Mouse (Mus musculus): ENCODE results near the gene Cep112.

Cep112 gene

DNA sequence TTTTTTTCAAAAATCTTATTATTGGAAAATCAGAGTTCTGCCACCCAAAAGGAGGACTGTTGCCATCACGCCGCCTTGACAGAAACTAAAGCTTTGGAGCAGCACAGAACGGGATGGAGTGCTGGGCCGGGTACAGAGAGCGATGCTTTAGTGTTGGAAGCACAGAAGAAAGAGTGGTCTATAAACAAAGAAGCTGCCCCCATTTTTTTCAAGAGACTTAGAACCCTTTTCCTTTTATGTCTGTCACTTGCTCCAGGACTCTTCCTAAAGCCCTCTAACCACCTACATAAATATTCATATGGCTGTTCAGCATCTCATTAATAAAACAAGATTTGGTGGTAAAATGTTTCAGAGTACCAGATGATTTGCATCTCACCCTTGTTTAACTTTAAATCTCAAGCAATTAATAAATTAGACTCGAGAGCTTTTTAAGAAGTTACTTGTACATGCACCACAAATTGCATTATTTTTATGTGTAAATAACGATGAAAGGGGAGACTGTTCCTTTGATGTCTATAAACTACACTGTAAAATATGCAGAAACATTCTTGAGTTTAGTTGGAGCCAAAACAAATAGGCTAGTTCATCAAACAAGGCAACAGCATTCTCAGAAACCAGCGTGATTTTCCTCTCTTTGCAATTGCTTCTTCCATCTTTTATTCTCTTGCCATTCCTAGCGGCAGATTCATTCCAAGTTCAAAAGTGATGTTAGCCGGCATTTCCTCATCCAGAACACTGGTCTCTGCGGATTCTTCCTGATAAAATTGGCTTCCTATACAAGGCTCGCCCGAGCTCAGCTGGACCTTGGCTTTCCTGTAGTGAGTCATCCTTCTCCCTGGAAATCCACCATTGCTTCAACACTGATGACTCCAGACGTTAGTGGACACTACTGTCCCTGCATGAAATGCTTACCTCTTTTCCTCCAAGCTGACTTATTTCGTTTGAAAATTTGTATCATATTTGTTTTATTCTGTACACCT, 355.6 kb downstream of the Cep112 start:
- no peak for DNase-seq (ENCODE audit: low spot score in 2 of 2)

DNA sequence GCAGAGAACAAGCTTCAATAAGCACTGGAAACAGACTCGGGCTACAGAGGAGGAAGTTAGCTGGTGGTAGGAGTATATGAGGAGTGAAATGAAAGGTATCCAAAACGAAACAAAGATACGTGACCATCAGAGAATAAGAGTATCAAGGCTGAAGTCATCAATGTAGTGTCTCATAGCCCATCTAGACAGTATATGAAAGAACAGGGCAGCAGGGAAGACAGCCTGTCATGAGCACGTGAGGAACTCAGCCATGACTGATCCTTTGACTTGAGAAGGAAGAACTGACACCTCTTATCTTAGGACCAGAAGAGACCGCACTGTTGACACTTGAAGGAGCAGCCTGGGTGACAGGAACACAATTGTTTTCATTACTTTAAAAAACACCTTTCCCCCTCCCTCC, 373.4 kb downstream of the Cep112 start:
- no peak for DNase-seq (ENCODE audit: low spot score in 2 of 2)

GRCm38 (mm10) chr11:108799695-108800094, 374.7 kb downstream of the Cep112 start:
- no peak for DNase-seq (ENCODE audit: low spot score in 2 of 2)

DNA sequence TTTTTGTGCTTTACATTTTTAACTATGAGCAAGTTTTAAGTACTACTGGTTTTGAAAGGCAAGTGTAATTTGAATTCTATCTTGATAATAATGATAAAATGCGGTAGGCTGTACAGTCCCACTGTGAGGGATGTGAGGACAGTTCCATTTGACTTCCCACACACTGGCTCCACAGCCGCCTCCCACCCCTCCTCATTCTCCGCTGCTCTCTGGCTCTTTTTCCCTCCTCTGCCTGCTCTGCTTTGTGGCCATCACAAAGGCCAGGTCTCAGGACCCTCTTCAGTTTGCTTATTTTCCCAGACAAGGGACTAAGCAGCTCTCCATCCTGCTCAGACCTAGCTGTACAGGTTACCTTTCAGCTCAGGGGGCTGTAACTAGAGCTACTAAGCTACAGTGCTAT, 379.0 kb downstream of the Cep112 start:
- no peak for DNase-seq (ENCODE audit: low spot score in 2 of 2)

- no peak for DNase-seq (ENCODE audit: low spot score in 2 of 2)
These were observed 381.0 kb downstream of the Cep112 start for GRCm38 (mm10) chr11:108805947-108806346.

- DNase-seq (ENCODE audit: low spot score in 2 of 2), result no peak
These were observed 384.6 kb downstream of the Cep112 start for GRCm38 (mm10) chr11:108809626-108810025.

DNA sequence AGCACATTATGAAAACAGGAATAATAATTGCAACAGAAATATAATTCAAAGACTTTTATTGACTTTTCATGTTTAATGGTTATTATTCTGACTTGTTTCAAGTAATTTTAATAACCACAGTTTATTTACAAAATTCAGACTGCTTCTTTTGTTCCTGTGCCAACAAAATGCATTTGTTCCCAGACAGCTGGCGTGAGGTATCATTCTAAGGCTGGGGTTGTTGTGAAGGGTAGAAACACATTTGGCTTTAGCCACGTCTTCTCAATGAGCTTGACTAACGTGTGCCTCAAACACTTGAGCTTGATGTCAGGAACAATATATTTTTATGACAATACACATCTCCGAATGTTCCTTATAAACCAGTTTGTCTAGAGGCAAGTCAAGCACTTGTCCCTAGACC, 396.8 kb downstream of the Cep112 start:
- DNase-seq (ENCODE audit: low spot score in 2 of 2), result no peak

GRCm38 (mm10) chr11:108822257-108822656, 397.3 kb downstream of the Cep112 start:
- no peak for DNase-seq (ENCODE audit: low spot score in 2 of 2)

GRCm38 (mm10) chr11:108827321-108827720, 402.3 kb downstream of the Cep112 start:
- no peak for DNase-seq (ENCODE audit: low spot score in 2 of 2)

DNA sequence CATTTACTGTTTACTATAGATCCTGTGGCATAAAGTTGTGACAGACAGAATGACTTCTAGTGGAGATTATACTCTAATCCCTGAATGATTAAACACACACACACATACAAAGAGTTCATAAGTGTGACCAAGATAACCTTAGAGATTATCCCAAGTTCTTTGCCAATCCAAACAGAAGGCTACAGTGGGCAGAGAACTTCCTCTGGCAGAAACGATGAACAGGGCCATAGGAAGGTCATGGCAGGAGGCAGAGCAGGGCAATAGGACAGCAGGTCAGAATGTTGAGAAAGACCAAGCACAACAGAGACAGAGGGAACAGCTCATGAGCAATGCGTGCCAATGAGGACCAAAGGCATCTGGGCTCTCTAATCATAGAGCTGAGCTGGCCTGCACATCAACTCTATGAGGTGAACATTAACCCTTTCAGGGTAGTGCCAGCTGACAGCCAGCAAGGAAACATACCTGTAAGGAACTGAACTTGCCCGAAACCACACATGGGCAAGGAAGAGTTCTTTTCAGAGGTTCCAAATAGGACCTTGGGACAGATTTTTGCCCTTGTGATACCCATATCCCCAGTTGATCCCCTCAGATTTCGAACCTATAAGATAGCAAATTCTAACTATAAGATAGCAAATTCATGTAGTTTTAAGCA, 403.5 kb downstream of the Cep112 start:
- no peak for DNase-seq (ENCODE audit: low spot score in 2 of 2)

DNA sequence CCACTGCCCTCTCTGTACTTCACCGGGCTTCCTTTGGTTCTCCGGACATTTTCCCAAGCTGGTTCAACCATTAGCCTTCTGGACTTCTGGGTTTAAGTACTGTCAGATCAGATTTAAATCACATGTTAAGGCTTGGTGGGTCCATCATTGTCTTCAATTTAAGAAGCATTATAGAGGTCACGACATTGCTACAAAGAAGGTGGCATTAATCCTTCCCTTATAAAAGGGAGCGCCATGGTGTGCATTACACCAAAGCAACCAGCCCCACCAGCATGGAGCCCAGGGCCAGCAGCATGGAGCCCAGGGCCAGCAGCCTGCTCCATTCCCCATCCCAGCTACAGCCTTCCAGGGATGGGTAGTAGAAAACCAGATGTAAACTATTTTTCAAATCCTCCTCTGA, 411.7 kb downstream of the Cep112 start:
- DNase-seq (ENCODE audit: low spot score in 2 of 2), result no peak

GRCm38 (mm10) chr11:108840195-108840594, 415.2 kb downstream of the Cep112 start:
- DNase-seq (ENCODE audit: low spot score in 2 of 2), result no peak

- DNase-seq (ENCODE audit: low spot score in 2 of 2), result no peak
These were observed 417.8 kb downstream of the Cep112 start for GRCm38 (mm10) chr11:108842765-108843164.

DNA sequence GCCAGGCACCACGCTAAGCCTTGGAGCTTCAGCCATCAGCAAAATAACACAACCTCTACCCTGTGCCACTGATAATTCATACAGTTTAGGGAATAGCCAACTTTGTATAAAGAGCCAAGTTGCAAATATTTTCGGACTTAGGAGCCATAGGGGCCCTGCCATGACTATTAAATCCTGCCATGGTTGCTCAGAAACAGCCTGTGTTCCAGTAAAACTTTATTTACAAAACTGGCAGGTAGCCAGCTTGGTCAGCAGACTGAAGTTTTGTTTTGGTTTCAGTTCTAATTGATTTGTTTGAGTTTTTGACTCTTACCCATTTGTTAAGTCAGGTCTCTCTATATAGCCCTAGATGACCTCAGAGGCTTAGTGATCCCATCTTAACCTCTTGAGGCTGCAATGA, 421.0 kb downstream of the Cep112 start:
- DNase-seq (ENCODE audit: low spot score in 2 of 2), result no peak

DNA sequence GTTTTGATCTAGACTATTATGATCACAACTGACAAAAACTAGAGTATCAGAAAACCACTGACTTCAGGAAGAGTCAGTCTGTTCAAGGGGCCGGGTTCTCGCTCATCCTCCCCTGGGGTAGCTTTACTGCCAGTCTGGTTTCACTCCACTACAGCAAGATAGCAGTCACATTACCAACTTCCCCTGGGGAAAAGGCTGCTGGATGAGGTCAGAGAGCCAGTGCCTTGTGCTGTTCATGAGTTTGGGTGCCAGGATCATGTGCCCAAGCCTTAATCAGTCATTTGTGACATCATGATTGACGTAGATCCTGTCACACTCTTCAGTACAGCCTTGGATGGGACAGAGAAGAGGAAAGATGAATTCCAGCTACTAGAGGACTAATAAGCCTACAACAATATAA, 421.5 kb downstream of the Cep112 start:
- DNase-seq (ENCODE audit: low spot score in 2 of 2), result no peak

DNA sequence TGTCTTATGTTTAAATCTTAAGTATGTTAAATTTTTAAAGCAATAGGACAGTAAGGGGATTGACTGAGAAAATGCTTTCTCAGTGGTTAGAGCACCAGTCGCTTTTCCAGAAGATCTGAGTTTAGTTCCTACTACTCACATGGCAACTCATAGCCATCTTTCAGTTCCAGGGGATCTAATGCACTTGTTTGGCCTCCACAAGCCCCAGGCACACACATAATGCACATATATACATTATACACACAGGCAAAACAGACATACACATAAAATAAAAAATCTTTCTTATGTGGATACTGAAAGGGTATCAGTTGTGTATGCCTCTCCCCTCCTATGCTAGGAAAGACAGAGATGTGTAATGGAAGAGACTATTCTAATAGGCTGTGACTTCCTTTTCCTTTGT, 426.8 kb downstream of the Cep112 start:
- no peak for DNase-seq (ENCODE audit: low spot score in 2 of 2)

GRCm38 (mm10) chr11:108857254-108857653, 432.3 kb downstream of the Cep112 start:
- DNase-seq (ENCODE audit: low spot score in 2 of 2), result no peak

DNA sequence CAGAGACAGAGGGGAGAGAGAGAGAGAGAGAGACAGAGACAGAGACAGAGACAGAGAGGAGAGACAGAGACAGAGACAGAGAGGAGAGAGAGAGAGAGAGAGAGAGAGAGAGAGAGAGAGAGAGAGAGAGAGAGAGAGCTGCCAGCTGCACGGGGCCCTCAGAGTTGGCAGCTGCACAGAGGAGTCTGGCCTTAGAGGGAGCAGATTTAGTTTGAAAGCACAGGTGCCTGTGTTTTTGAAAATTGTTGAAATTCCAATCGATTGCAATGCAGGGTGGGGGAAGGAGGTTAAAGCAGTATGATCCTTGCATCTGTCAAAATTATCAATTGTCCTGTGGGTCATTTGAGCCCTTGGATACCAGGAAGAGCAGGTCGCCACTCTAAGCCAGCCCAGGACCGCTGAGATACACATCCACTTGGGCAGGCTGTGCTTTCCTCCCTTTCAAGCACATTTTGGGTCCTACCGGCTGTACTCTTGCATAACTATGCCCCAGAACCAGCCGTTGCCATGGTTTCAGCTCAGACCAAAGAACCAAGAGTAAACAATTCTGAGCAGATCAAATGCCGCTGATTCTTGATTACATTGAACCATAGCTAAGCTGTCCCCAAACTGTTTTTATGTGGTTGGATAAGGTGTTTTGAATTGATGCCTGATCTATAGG, 432.8 kb downstream of the Cep112 start:
- DNase-seq (ENCODE audit: low spot score in 2 of 2), result no peak

- DNase-seq (ENCODE audit: low spot score in 2 of 2), result no peak
These were observed 433.4 kb downstream of the Cep112 start for GRCm38 (mm10) chr11:108858339-108858804.

- no peak for DNase-seq (ENCODE audit: low spot score in 2 of 2)
These were observed 433.9 kb downstream of the Cep112 start for GRCm38 (mm10) chr11:108858846-108859245.

- no peak for DNase-seq (ENCODE audit: low spot score in 2 of 2)
These were observed 437.4 kb downstream of the Cep112 start for GRCm38 (mm10) chr11:108862360-108862759.

- DNase-seq (ENCODE audit: low spot score in 2 of 2), result no peak
These were observed 440.8 kb downstream of the Cep112 start for GRCm38 (mm10) chr11:108865746-108866145.
